Mouse (Mus musculus): Measurements from ENCODE around the gene Pygm. TPM values are rescaled to one million over a fixed set of nuclear protein-coding genes. Genes with fewer than 3 reads are reported as not detected.

The Pygm gene
- polyA plus RNA-seq, 1 experiment from 2014 or later = 1.5 TPM

DNA sequence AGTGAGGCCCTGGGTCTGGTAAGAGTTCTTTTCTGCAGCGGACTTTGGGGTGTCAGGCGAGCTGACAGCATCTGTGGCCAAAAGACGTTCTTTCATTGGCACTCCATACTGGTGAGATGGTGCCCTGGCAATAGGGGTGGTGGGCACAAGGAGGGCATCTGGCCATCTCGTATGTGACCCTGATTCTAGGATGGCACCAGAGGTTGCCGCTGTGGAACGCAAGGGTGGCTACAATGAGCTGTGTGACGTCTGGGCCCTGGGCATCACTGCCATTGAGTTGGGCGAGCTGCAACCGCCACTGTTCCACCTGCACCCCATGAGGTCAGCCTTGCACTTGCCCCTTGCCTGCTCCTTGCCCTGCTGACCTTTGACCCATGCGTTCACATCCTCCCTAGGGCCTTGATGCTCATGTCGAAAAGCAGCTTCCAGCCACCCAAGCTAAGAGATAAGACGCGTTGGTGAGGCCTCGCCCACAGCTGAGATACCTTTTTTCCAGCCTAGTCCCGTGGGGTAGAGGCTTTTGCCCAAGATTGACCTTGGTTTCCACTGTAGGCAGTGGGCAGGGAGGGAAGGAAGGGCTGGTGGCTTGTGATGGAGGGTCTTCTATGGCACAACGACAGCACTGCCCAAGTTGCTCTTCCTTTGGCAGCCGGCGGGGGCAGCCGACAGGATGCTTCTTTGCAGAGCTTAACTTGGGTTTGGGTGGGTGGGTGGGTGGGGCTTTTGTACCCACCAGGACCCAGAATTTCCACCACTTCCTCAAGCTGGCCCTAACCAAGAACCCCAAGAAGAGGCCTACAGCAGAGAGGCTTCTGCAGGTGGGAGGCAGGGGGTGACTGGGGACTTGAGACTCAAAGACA is 40.9 kb upstream of the Pygm start:
- H3K27me3 ChIP-seq = no peaks in the 10 kb centered on the region
- H3K4me1 ChIP-seq = peaks cover 19% of the 10 kb centered on the region
- no peak overlapping the region for H3K4me3 ChIP-seq (replicated peaks)
- 90% methylated on average over 17 of the region's 19 CpGs for WGBS
- H3K27ac ChIP-seq = no peak overlapping the region
- H3K9me3 ChIP-seq = no peaks in the 10 kb centered on the region
- H3K36me3 ChIP-seq (replicated peaks) = peaks cover 73% of the 10 kb centered on the region
- no peak for ATAC-seq (ENCODE audit: low FRiP score)
- H3K4me2 ChIP-seq = no peak overlapping the region
- H3K9ac ChIP-seq = no peak overlapping the region

DNA sequence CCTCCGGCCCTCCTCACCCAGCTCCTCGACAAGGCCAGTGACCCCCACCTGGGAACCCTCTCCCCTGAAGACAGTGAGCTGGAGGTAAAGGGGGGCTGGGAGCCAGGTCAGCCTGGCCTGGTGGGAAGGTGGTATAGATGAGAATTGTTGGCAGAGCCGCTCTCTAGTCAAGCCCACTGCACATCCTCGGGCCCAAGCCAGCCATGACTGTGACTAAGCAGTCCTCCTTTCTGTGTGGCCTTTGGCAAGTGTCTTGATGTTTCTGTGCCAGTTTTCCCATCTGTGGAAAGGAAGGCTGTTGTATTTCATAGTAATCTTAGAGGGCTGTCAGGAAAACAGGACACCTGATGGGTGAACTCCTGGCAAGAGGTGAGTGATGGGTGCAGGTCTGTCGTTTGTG is 40.2 kb upstream of the Pygm start:
- Histone ChIP-seq H3K4me2 (no peak overlapping the region), H3K27ac (no peak overlapping the region), H3K9ac (no peak overlapping the region), H3K36me3 (replicated peaks) (peaks cover 70% of the 10 kb centered on the region), H3K9me3 (no peaks in the 10 kb centered on the region), H3K4me1 (peaks cover 19% of the 10 kb centered on the region), H3K4me3 (replicated peaks) (no peak overlapping the region), H3K27me3 (no peaks in the 10 kb centered on the region)
- 92% methylated on average over 5 of the region's 5 CpGs for WGBS
- ATAC-seq (ENCODE audit: low FRiP score) = no peak

DNA sequence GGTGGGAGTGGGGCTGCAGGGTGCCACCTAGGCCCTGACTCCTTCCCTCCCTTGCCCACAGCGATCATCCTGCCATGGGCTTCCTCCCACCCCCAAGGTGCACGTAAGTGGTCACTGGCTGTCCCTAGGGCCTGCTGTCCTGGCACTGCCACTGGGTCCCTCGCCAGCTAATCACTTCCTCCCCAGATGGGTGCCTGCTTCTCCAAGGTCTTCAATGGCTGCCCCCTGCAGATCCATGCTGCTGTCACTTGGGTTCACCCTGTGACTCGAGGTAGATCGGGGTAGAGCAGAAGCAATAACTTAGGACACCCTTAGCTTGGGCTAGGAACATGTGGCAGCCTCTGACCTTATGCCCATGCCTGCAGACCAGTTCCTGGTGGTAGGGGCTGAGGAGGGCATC is 38.2 kb upstream of the Pygm start:
- ATAC-seq (ENCODE audit: low FRiP score) = no peak
- no peaks in the 10 kb centered on the region for H3K27me3 ChIP-seq
- H3K9ac ChIP-seq = no peak overlapping the region
- peaks cover 13% of the 10 kb centered on the region for H3K4me1 ChIP-seq
- 100% methylated on average over 3 of the region's 5 CpGs for WGBS
- no peak overlapping the region for H3K4me3 ChIP-seq (replicated peaks)
- H3K9me3 ChIP-seq = no peaks in the 10 kb centered on the region
- H3K36me3 ChIP-seq (replicated peaks) = peaks cover 56% of the 10 kb centered on the region
- no peak overlapping the region for H3K27ac ChIP-seq
- no peak overlapping the region for H3K4me2 ChIP-seq

DNA sequence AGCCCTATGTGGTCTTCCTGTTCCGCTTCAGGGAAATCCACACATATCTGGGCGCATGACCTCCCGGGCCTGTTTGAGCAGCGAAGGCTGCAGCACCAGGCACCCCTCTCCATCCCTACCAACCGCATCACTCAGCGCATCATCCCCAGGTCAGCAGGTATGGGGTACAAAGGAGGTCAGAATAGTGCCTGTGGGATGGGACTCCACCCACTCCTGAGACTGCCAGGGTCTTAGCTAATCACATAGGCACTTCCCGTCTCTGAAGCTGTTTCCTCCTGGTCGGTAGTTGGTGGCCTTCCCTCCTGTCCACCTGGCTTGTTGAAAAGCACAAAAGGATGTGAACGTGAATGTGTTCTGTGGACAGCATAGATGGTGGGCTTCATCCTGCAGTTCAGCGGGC is 37.5 kb upstream of the Pygm start:
- WGBS = 90% methylated on average over 10 of the region's 10 CpGs
- Histone ChIP-seq H3K9ac (no peak overlapping the region), H3K9me3 (no peaks in the 10 kb centered on the region)

DNA sequence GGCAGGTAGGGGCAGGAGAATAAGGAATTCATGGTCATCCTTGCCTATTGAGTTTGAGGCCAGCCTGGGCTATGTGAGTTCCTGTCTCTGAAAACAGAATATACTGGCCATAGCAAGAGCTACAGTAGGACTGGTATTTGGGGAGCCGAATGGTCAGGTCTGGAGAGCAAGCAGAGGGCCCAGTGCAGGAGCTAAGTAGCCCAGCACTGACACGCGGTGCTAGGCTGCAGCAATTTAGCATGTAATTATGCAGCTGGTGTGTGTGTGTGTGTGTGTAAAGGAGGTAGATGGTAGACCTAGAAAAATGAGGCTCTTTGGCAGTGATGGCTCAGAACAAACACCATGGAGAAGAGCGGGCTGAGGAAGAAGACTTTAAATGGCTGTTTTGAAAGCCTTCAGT is 36.6 kb upstream of the Pygm start:
- Histone ChIP-seq H3K4me3 (replicated peaks) (no peak overlapping the region), H3K9ac (no peak overlapping the region), H3K4me2 (no peak overlapping the region), H3K9me3 (no peaks in the 10 kb centered on the region), H3K36me3 (replicated peaks) (peaks cover 65% of the 10 kb centered on the region), H3K4me1 (peaks cover 6% of the 10 kb centered on the region; the same call in 1 of the 2 replicates), H3K27me3 (no peaks in the 10 kb centered on the region), H3K27ac (no peak overlapping the region)
- 95% methylated on average over 4 of the region's 4 CpGs for WGBS
- no peak for ATAC-seq (ENCODE audit: low FRiP score)

More for the DNA sequence above, 37.5 kb upstream of the Pygm start:
- Histone ChIP-seq H3K4me1 (peaks cover 7% of the 10 kb centered on the region), H3K36me3 (replicated peaks) (peaks cover 62% of the 10 kb centered on the region), H3K4me2 (no peak overlapping the region), H3K4me3 (replicated peaks) (no peak overlapping the region), H3K27me3 (no peaks in the 10 kb centered on the region), H3K27ac (no peak overlapping the region)
- ATAC-seq (ENCODE audit: low FRiP score) = no peak

DNA sequence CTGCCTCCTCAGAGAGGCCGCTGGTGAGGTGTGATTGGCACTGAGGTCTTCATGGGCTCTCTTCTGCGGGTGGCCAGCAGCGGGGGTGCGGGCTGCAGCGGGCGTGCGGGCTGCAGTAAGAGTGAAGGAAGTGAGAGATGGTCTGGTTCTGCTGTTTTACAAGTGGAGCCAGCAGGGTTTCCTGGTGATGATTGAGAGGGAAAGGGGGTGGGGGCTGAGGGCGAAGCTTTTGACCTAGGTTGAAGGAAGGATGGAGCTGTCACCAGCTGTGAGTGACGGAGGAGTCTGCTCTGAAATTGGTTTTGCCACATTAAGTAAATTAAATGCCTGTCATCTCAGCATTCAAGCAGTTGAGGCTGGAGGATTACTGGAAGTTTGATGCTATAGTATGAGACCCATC is 35.5 kb upstream of the Pygm start:
- Histone ChIP-seq H3K36me3 (replicated peaks) (peaks cover 68% of the 10 kb centered on the region), H3K9me3 (no peaks in the 10 kb centered on the region), H3K4me1 (peaks cover 6% of the 10 kb centered on the region; the same call in 1 of the 2 replicates), H3K27me3 (no peaks in the 10 kb centered on the region), H3K4me3 (replicated peaks) (no peak overlapping the region), H3K9ac (no peak overlapping the region), H3K4me2 (no peak overlapping the region), H3K27ac (no peak overlapping the region)
- ATAC-seq (ENCODE audit: low FRiP score) = no peak
- 82% methylated on average over 9 of the region's 9 CpGs for WGBS

DNA sequence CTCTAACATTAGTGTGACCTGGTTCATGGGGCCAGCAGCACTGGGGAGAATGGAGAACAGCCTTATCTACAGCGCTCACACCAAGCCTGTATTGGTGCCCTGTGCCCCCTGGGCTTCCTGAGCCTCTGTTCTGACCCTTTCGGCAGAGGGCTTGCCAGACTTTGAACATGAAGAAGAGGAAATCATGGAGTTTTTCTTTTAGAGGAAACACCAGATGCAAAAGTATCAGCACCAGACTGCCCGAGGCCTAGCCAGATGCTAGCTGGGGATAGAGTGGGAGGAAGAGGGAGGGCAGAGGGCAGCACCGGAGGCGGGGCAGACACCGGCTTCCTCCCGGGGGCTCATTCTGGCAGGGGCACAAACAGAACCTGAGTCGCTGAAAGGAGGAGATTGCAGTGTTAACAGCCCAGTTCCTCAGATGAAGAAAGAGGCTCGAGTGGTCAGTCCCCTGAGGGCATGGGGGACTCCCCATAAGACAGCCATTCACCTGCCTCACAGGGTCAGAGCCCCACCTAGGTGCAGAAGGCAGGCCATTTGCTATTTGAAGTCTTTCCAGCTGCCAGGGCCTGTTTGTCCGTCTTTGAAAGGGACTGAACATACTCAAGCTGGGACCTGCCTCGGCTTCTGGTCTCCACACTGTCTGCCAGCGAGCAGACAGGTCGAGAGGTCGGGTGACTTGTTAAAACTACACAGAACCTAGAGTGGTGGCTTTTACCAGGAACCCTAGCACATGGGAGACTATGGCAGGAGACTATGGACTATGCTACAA is 34.8 kb upstream of the Pygm start:
- 60% methylated on average over 14 of the region's 14 CpGs for WGBS
- Histone ChIP-seq H3K27me3 (no peaks in the 10 kb centered on the region), H3K4me2 (no peak overlapping the region), H3K4me3 (replicated peaks) (no peak overlapping the region), H3K27ac (0 out of 2 replicates have a peak overlapping the region, but pooled peaks have one; percentile 31), H3K9ac (no peak overlapping the region), H3K4me1 (peaks cover 6% of the 10 kb centered on the region; the same call in 1 of the 2 replicates), H3K9me3 (no peaks in the 10 kb centered on the region), H3K36me3 (replicated peaks) (peaks cover 67% of the 10 kb centered on the region)
- ATAC-seq (ENCODE audit: low FRiP score) = no peak

DNA sequence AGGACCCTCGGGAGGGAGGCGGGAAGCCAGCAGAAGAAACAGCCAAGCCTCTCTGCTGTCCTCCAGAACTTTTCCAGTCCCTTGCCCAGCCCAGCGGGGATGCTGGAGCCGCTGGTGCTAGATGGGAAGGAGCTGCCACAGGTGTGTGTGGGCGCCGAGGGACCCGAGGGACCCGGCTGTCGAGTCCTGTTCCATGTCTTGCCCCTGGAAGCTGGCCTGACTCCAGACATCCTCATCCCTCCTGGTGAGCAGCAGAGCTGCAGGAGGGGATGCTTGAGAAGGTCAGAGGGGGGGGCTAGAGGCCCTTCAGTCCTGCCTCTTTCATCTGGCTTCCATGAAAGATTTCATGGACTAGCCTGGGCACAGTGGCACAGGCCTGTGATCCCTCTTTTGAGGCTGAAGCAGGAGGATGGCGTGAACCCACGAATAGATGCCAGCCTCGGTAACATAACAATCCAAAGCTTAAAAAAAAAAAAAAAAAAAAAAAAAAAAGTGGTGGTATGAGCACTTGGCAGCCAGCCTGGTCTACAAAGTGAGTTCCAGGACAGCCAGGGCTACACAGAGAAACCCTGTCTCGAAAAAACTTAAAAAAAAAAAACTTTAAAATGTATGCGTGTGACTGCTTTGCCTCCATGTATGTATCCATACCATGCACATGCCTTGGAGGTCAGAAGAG is 32.6 kb upstream of the Pygm start:
- H3K9ac ChIP-seq = no peak overlapping the region
- no peak for ATAC-seq (ENCODE audit: low FRiP score)
- no peak overlapping the region for H3K27ac ChIP-seq
- 72% methylated on average over 14 of the region's 14 CpGs for WGBS
- H3K27me3 ChIP-seq = no peaks in the 10 kb centered on the region
- H3K9me3 ChIP-seq = no peaks in the 10 kb centered on the region
- H3K4me2 ChIP-seq = no peak overlapping the region
- peaks cover 48% of the 10 kb centered on the region for H3K36me3 ChIP-seq (replicated peaks)
- no peak overlapping the region for H3K4me3 ChIP-seq (replicated peaks)
- H3K4me1 ChIP-seq = peaks cover 6% of the 10 kb centered on the region; the same call in 1 of the 2 replicates

DNA sequence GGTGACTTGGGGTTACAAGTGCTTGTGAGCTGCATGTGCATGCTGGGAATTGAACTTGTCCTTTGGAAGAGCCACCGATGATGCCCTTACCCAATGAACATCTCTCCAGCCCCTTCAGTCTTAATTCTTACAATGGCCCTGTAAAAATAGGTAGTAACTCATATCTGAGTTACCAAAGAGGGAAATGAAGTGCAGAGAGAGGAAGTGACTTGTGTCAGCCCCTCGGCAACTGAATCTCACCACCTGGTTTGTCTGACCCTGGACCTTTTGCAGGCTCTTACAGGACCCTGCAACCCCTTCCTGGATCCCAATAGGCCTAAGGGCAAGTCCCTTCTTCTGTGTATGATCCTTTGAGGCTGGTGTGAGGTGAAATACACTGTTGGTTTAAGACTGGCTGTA is 32.1 kb upstream of the Pygm start:
- WGBS = 90% methylated on average over 2 of the region's 2 CpGs

DNA sequence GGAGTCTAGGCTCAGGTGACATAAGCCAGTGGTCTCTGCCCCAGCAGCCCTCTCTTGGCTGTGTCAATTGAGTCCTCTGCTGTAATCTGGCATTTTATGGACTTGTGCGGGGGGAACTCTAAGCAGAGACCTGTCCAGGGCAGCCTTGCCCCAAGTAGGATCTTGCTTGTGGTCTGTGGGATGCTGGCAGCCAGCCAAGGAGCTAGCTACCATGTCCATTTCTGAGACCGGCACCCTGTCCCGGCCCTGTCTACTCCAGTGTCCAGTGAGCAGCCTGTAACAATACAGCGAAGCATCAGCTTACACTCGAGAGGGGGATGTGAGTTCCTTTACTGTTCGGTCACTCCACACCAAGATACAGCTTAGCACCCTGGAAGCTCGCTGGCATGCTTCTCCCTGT is 30.2 kb upstream of the Pygm start:
- no peaks in the 10 kb centered on the region for H3K27me3 ChIP-seq
- no peak overlapping the region for H3K4me2 ChIP-seq
- H3K9me3 ChIP-seq = no peaks in the 10 kb centered on the region
- H3K4me3 ChIP-seq (replicated peaks) = no peak overlapping the region
- ATAC-seq (ENCODE audit: low FRiP score) = no peak
- H3K36me3 ChIP-seq (replicated peaks) = peaks cover 28% of the 10 kb centered on the region
- WGBS = 86% methylated on average over 7 of the region's 7 CpGs
- H3K4me1 ChIP-seq = peaks cover 6% of the 10 kb centered on the region; the same call in 1 of the 2 replicates
- no peak overlapping the region for H3K9ac ChIP-seq
- no peak overlapping the region for H3K27ac ChIP-seq

More for the DNA sequence above, 32.1 kb upstream of the Pygm start:
- Histone ChIP-seq H3K9ac (no peak overlapping the region), H3K4me1 (peaks cover 6% of the 10 kb centered on the region; the same call in 1 of the 2 replicates), H3K4me3 (replicated peaks) (no peak overlapping the region), H3K36me3 (replicated peaks) (peaks cover 43% of the 10 kb centered on the region), H3K9me3 (no peaks in the 10 kb centered on the region), H3K27me3 (no peaks in the 10 kb centered on the region), H3K27ac (no peak overlapping the region), H3K4me2 (no peak overlapping the region)
- ATAC-seq (ENCODE audit: low FRiP score) = no peak

DNA sequence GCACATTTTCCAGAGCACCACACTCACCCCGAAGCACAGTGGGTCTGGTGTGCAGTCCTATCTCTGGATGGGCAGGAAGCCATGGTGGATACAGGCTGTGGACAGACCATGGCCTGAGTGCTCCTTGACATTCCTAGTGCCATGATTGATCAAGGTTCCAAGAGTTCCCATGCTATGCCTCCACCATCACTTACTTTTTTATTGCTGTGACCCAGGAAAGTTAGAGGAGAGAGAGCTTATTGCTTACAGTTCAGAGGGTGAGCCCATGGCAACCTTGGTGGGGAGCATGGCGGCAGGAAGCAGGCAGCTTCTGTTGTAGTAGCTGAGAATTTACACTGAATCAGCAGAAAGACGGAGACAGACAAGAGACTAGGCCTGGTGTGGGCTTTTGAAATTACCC is 22.9 kb upstream of the Pygm start:
- Histone ChIP-seq H3K27ac (no peak overlapping the region), H3K4me1 (peaks cover 21% of the 10 kb centered on the region), H3K9me3 (no peaks in the 10 kb centered on the region), H3K4me2 (no peak overlapping the region), H3K27me3 (no peaks in the 10 kb centered on the region), H3K9ac (no peak overlapping the region), H3K4me3 (replicated peaks) (no peak overlapping the region), H3K36me3 (replicated peaks) (peaks cover 16% of the 10 kb centered on the region)
- WGBS = 92% methylated on average over 3 of the region's 3 CpGs
- no peak for ATAC-seq (ENCODE audit: low FRiP score)

DNA sequence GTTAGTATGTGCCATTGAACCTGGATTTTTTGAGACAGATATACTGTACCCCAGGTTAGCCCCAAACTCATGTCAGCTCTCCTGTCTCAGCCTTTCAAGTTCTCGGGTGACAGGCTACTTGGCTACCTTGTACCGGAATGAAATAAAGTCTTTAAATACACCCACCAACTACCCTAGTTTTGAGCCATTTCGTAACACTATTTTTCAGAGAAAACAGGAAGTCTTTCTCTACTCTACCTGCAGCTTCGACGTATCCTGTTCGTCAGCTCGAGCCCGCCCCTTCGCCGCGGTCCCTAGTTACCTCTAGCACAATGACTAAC is 21.1 kb upstream of the Pygm start:
- Histone ChIP-seq H3K4me2 (peak overlapping the region; percentile 87), H3K27me3 (no peaks in the 10 kb centered on the region), H3K27ac (peak overlapping the region; percentile 99), H3K4me3 (replicated peaks) (peak overlapping the region; percentile 100), H3K9me3 (no peaks in the 10 kb centered on the region), H3K36me3 (replicated peaks) (peaks cover 33% of the 10 kb centered on the region), H3K9ac (peak overlapping the region; percentile 38), H3K4me1 (peaks cover 33% of the 10 kb centered on the region)
- ATAC-seq (ENCODE audit: low FRiP score) = no peak
- WGBS = 3% methylated on average over 11 of the region's 11 CpGs

Data from forebrain, embryonic 12.5 days (tissue).